Mouse (Mus musculus) intestine, embryonic 14.5 days (tissue): ENCODE data around the gene E330034G19Rik. TPM values are rescaled to one million over a fixed set of nuclear protein-coding genes. Genes with fewer than 3 reads are reported as not detected.

Experiments used
- ATAC-seq: fragments of 200-750 bp; cut with Nextera tagmentation; replicated peaks from 2 replicates; pipeline ENCODE4 v1.8.0; 2017; ENCODE audit warnings: low read depth, moderate number of reproducible peaks, moderate TSS enrichment, moderate library complexity; ENCODE audit not compliant: low FRiP score, low TSS enrichment
- DNase-seq: peaks from one replicate; pipeline ENCODE4 v3.0.0-alpha.2; 2018; ENCODE audit warnings: low spot score
- H3K27ac ChIP-seq: fragments of 300-500 bp; sonication (generic); 2 replicates; pipeline ENCODE4 v1.5.1; 2014; ENCODE audit warnings: low read depth, mild to moderate bottlenecking, control low read depth
- H3K27me3 ChIP-seq: fragments of 300-500 bp; sonication (generic); replicated peaks from 2 replicates; pipeline ENCODE4 v1.6.1; 2014; ENCODE audit warnings: low read length, control low read depth; ENCODE audit not compliant: control insufficient read depth, insufficient read depth
- H3K36me3 ChIP-seq: fragments of 300-500 bp; sonication (generic); 2 replicates; pipeline ENCODE4 v1.6.1; 2014; ENCODE audit warnings: low read length, control low read depth; ENCODE audit not compliant: control insufficient read depth, insufficient read depth
- H3K4me1 ChIP-seq: fragments of 300-500 bp; sonication (generic); replicated peaks from 2 replicates; pipeline ENCODE4 v1.6.1; 2014; ENCODE audit warnings: low read length, control low read depth, mixed read lengths; ENCODE audit not compliant: control insufficient read depth, insufficient read depth
- H3K4me2 ChIP-seq: fragments of 300-500 bp; sonication (generic); 2 replicates; pipeline ENCODE4 v1.6.1; 2014; ENCODE audit warnings: low read length
- H3K4me3 ChIP-seq: fragments of 300-500 bp; sonication (generic); 2 replicates; pipeline ENCODE4 v1.5.1; 2014; ENCODE audit warnings: low read depth, low read length, control low read depth, mixed read lengths
- H3K9ac ChIP-seq: fragments of 300-500 bp; sonication (generic); 2 replicates; pipeline ENCODE4 v1.6.1; 2014; ENCODE audit warnings: mild to moderate bottlenecking, low read length
- H3K9me3 ChIP-seq: fragments of 300-500 bp; sonication (generic); 2 replicates; pipeline ENCODE4 v1.6.1; 2016; ENCODE audit warnings: low read length, control low read depth; ENCODE audit not compliant: control insufficient read depth
- WGBS: fragments of 180-500 bp; shearing (Covaris S2); extraction: QIAGEN DNeasy Blood & Tissue Kit; methylation state at CpG from one replicate; pipeline ENCODE4 v1.1.7; 2014; 5-methylcytosine and 5-hydroxymethylcytosine counted together
- polyA plus RNA-seq: library from polyadenylated mRNA; unstranded; fragments of >200 nt; fragmentation: Nextera tagmentation; extraction: Ambion mirVana; gene quantifications from 2 replicates; pipeline ENCODE4 v1.2.1, GENCODE M21; 2014

E330034G19Rik gene
- polyA plus RNA-seq, 1 experiment from 2014 or later = not detected

- 66% methylated on average over 6 of the region's 6 CpGs for WGBS
- Histone ChIP-seq H3K36me3 (no peaks in the 10 kb centered on the region), H3K4me1 (peaks cover 17% of the 10 kb centered on the region), H3K9ac (no peak overlapping the region), H3K27me3 (no peaks in the 10 kb centered on the region), H3K9me3 (no peaks in the 10 kb centered on the region), H3K27ac (no peak overlapping the region; the same call in 1 of the 2 replicates), H3K4me3 (no peak overlapping the region), H3K4me2 (no peak overlapping the region)
- ATAC-seq (no peak), DNase-seq (no peak)
These were observed 30.6 kb upstream of the E330034G19Rik start for GRCm38 (mm10) chr14:24262382-24262781.

GRCm38 (mm10) chr14:24262915-24263314 lies 30.1 kb upstream of the E330034G19Rik start:
- Histone ChIP-seq H3K9me3 (no peaks in the 10 kb centered on the region), H3K36me3 (no peaks in the 10 kb centered on the region), H3K27me3 (no peaks in the 10 kb centered on the region), H3K4me1 (peaks cover 17% of the 10 kb centered on the region), H3K4me2 (0 out of 2 replicates have a peak overlapping the region, but pooled peaks have one; percentile 1), H3K9ac (no peak overlapping the region), H3K27ac (peak overlapping the region; percentile 41; the same call in 1 of the 2 replicates), H3K4me3 (no peak overlapping the region)
- ATAC-seq (peak; percentile 70), DNase-seq (no peak)
- 29% methylated on average over 2 of the region's 2 CpGs for WGBS

- 68% methylated on average over 1 of the region's 1 CpGs for WGBS
- no peaks in the 10 kb centered on the region for H3K9me3 ChIP-seq
- no peak overlapping the region for H3K9ac ChIP-seq
- ATAC-seq (no peak), DNase-seq (no peak)
- H3K27ac ChIP-seq = no peak overlapping the region
- no peaks in the 10 kb centered on the region for H3K4me1 ChIP-seq
- no peaks in the 10 kb centered on the region for H3K27me3 ChIP-seq
- H3K36me3 ChIP-seq = no peaks in the 10 kb centered on the region
- no peak overlapping the region for H3K4me2 ChIP-seq
- no peak overlapping the region for H3K4me3 ChIP-seq
These were observed 23.4 kb upstream of the E330034G19Rik start for GRCm38 (mm10) chr14:24269571-24269970.

- ATAC-seq (no peak), DNase-seq (no peak)
- Histone ChIP-seq H3K4me2 (no peak overlapping the region), H3K9me3 (no peaks in the 10 kb centered on the region), H3K36me3 (no peaks in the 10 kb centered on the region), H3K27me3 (no peaks in the 10 kb centered on the region), H3K4me1 (no peaks in the 10 kb centered on the region), H3K27ac (no peak overlapping the region), H3K9ac (no peak overlapping the region), H3K4me3 (no peak overlapping the region)
- WGBS = 46% methylated on average over 2 of the region's 2 CpGs
These were observed 19.4 kb upstream of the E330034G19Rik start for GRCm38 (mm10) chr14:24273575-24273974.

GRCm38 (mm10) chr14:24275534-24275933 lies 17.5 kb upstream of the E330034G19Rik start:
- 45% methylated on average over 2 of the region's 2 CpGs for WGBS
- ATAC-seq = no peak
- Histone ChIP-seq H3K4me2 (no peak overlapping the region), H3K9me3 (no peaks in the 10 kb centered on the region), H3K9ac (no peak overlapping the region), H3K36me3 (no peaks in the 10 kb centered on the region), H3K4me3 (no peak overlapping the region), H3K27me3 (no peaks in the 10 kb centered on the region), H3K27ac (no peak overlapping the region), H3K4me1 (no peaks in the 10 kb centered on the region)
- DNase-seq = no peak

GRCm38 (mm10) chr14:24281278-24281677 lies 11.7 kb upstream of the E330034G19Rik start:
- 67% methylated on average over 4 of the region's 4 CpGs for WGBS
- Histone ChIP-seq H3K27me3 (no peaks in the 10 kb centered on the region), H3K9me3 (no peaks in the 10 kb centered on the region), H3K27ac (no peak overlapping the region), H3K9ac (no peak overlapping the region), H3K4me3 (no peak overlapping the region), H3K36me3 (no peaks in the 10 kb centered on the region), H3K4me1 (no peaks in the 10 kb centered on the region), H3K4me2 (no peak overlapping the region)
- DNase-seq (no peak), ATAC-seq (no peak)

GRCm38 (mm10) chr14:24282276-24282675 lies 10.7 kb upstream of the E330034G19Rik start:
- Histone ChIP-seq H3K36me3 (no peaks in the 10 kb centered on the region), H3K4me2 (no peak overlapping the region), H3K27me3 (no peaks in the 10 kb centered on the region), H3K4me3 (no peak overlapping the region), H3K9me3 (no peaks in the 10 kb centered on the region), H3K4me1 (no peaks in the 10 kb centered on the region), H3K9ac (no peak overlapping the region), H3K27ac (no peak overlapping the region)
- whole genome bisulfite sequencing = 72% methylated on average over 3 of the region's 3 CpGs
- DNase-seq (peak; percentile 43), ATAC-seq (no peak)

GRCm38 (mm10) chr14:24286136-24286535 lies 6.9 kb upstream of the E330034G19Rik start:
- Histone ChIP-seq H3K4me2 (no peak overlapping the region), H3K9ac (no peak overlapping the region), H3K27me3 (no peaks in the 10 kb centered on the region), H3K9me3 (no peaks in the 10 kb centered on the region), H3K4me1 (no peaks in the 10 kb centered on the region), H3K4me3 (no peak overlapping the region), H3K36me3 (no peaks in the 10 kb centered on the region), H3K27ac (no peak overlapping the region)
- ATAC-seq (no peak), DNase-seq (peak; percentile 43)
- 52% methylated on average over 4 of the region's 4 CpGs for WGBS

GRCm38 (mm10) chr14:24290726-24291125 lies 2.3 kb upstream of the E330034G19Rik start:
- Histone ChIP-seq H3K4me1 (no peaks in the 10 kb centered on the region), H3K36me3 (no peaks in the 10 kb centered on the region)

More at GRCm38 (mm10) chr14:24290726-24291125, 2.3 kb upstream of the E330034G19Rik start:
- H3K4me2 ChIP-seq = no peak overlapping the region
- H3K9me3 ChIP-seq = no peaks in the 10 kb centered on the region
- DNase-seq (no peak), ATAC-seq (no peak)
- H3K27ac ChIP-seq = no peak overlapping the region
- no peaks in the 10 kb centered on the region for H3K27me3 ChIP-seq
- no peak overlapping the region for H3K4me3 ChIP-seq
- no peak overlapping the region for H3K9ac ChIP-seq
